Mouse (Mus musculus): ENCODE data around the gene Spink4.
A peak's percentile ranks its signal among the peaks of the same experiment; 100 is the strongest.

The Spink4 gene

DNA sequence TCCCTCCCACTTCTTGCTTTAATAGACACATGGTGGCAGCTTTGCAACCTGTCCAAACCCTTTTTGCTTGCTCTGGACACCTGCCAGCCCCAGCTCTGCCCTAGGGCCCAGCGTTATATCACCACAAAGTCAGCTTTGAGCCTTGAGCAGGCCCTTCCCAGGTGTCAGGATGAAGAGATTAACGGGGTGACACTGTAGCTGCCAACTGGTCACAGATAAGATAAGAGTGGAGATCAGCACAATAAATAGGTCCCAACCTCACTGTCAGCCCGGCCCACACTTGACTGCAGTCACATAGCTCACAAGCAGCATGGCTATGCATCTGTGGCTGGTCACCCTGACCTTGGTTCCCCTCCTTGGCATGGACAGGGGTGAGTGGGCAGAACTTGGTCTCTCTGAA lies at the start of gene Spink4:
TSS of gene Spink4 (plus strand) at position 268 of the 400 bp plus-strand sequence.
- DNase-seq (ENCODE audit: low read depth): no peak

DNA sequence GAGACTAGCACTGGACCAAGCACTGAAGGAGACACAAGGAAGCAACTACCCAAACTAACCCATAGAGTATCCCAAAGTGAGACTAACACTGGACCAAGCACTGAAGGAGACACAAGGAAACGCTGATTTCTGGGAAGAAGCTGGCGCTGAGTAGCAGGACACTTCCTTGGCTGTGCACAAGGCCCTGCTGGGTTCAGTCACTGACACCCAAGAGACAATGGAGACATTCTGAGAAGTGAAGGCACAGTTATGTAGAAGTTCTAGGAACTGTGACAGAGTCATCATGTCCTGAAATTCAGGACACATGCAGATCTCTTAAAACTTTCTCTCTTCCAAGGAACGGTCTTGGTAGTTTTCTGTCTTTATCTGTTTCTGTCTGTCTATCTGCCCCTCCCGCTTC lies 49.6 kb upstream of the Spink4 start:
- DNase-seq (ENCODE audit: low read depth): no peak

DNA sequence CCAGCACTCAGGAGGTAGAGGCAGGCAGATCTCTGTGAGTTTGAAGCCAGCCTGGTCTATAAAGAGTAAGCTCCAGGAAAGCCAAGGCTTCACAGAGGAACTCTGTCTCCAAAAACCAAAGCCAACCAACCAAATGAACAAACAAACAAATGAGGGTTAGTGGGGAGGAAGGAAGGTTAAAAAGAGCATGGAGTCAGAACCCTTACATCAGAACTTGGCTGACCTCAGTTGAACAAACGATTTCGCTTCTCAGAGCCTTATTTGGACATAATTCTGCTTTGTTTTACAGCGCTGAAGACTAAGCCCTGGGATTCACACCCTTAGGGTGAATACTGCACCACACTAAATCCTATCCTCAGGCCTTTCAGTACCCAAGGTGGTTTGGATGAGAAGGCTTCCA lies 47.7 kb upstream of the Spink4 start:
- no peak for DNase-seq (ENCODE audit: low read depth)

DNA sequence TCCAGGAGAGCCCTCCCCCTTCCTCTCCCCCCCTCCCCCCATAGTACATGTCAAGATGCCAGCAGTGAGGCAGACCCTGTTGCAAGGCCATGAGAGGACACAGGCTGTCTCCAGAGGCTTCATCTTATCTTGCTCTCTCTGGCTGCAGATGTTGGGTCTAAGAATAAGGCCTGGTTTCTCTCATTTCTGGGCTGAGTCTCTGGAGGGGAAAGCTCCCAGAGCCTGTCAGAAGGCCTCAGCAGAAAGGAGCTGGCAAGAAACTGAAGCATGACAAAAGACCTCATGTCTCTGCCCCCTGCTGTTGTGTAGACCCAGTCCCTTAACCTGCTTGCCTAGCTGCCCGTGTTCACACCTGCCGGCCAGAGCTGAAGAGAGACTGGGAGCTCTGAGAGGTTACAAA lies 46.5 kb upstream of the Spink4 start:
- no peak for DNase-seq (ENCODE audit: low read depth)

DNA sequence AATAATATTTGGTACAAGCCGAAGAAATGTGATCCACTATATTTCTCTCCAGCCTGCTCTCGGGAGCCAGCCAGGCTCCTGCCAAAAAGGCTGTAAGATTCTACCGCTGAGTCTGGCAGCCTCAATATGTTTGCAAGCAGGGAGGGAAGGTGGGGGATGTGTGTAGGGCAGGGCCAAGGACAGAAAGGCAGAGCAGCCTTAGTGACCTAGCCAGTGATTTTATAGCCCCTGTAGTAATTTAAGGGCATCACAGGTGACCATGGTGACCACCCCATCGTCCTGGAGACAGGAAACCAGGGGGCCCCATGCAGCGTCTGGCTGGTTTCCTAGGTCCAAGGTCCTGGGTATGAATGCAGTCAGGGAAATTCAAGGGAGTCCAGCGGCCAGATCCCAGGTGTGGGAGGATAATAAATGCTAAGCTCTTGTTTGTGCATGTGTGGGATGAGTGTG lies 45.7 kb upstream of the Spink4 start:
- DNase-seq (ENCODE audit: low read depth): no peak

DNA sequence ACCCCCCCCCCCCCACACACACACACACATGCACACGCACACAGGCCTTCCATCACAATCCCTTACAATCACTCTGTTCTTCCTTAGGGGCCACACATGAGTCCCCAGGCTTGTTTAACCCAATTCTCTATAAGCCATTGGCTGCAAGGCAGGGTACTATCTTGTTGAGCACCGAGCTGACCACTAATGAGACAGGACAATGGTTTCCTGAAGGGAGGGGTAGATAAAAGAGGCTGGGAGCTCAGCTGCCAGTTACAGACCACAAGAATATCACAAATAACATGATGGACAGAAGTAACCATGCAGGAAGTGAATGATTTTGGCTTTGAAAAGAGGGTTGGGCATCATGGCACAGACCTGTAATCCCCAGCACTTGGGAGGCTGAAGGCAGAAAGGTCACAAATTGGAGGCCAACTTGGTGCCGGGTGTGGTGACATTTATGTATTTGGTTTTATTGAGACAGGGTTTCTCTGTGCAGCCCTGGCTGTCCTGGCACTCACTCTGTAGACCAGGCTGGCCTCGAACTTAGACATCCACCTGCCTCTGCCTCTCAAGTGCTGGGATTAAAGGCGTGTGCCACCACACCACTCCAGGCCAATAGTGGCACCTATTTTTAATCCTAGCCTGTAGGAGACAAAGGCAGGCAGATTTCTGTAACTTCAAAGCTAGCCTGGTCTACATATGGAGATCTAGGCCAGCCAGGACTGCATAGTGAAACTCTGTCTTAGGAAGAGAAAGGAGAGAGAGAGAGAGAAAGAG lies 44.9 kb upstream of the Spink4 start:
- DNase-seq (ENCODE audit: low read depth): peak; percentile 33

DNA sequence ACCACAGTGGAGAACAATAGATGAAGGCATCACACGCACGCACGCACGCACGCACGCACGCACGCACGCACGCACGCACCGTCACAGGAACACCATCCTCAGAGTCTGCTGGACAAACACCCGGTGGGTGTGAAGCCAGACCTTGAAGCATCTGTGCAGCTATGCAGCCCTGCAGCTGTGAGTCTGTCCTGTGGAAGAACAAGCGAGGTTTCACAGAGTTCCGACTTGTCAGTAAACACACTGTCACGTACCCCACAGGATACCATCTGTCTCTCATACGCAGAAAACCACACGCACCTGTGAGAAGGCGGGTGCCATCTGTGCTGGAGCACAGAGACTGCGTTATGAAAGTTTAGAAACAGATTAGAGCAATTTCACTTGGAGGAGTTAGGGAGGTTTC lies 44.0 kb upstream of the Spink4 start:
- peak; percentile 91 for DNase-seq (ENCODE audit: low read depth)

DNA sequence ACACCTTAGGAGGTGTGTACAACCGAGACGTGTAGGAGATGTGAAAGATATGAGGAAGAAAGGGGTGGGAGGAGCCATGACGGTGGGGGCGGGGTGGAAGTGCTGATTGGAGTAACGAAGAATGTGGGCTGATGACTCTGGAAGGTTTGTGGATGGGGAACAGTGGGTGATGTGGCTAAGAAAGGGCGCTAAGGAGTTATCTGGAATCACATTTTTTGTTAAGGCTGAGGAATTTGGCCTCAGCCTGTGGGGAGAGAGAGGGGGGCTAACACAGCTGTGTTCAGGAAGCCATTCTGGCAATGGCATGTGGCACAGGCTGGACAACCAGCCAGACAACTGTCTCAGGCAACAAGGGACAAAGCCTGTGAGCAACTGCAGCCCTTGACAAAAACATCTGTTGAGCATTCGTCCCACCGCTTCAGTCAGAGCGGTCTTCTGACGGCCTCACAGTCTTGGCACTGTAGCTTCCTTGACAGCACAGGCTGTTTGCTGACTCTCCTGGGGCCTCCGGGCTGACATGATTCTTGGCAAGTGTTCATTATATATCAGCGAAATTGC lies 43.0 kb upstream of the Spink4 start:
- peak; percentile 92 for DNase-seq (ENCODE audit: low read depth)

DNA sequence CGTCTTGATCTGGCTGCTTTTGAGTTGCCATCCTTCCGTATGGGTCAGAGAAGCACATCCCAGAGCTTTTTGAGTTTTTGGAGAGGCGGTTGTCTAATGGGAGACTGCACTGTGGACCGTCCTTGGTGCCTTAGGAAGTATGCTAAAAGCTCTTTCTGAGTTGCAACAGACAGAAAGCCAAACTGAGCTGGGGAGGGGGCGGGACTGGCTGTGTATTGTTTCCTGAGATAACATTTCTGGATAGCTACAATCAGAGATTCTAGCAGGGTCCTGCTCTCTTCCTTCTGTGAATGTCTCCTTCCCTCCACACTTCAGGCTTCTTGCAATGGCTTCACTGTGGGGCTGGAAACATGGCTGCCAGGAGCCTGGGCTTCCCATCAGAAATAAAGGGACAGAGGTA lies 42.3 kb upstream of the Spink4 start:
- DNase-seq (ENCODE audit: low read depth): no peak

DNA sequence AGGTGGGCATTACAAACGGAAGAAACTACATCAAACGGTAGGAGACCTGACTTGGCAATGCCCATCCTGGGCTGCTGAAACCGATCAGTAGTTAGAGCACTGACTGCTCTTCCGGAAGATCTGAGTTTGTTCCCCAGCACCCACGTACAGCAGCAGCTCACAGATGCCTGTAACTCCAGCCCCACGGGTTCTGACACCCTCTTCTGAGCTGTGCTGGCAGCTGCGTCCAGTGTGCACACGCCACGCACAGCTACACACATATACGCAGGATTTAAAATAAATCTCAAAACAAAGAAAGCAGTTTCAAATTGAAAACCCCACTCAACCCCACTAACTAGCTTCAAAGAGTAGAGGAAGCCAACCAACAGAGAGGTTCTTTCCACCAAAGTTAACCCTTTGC lies 36.7 kb upstream of the Spink4 start:
- DNase-seq (ENCODE audit: low read depth): peak; percentile 59

DNA sequence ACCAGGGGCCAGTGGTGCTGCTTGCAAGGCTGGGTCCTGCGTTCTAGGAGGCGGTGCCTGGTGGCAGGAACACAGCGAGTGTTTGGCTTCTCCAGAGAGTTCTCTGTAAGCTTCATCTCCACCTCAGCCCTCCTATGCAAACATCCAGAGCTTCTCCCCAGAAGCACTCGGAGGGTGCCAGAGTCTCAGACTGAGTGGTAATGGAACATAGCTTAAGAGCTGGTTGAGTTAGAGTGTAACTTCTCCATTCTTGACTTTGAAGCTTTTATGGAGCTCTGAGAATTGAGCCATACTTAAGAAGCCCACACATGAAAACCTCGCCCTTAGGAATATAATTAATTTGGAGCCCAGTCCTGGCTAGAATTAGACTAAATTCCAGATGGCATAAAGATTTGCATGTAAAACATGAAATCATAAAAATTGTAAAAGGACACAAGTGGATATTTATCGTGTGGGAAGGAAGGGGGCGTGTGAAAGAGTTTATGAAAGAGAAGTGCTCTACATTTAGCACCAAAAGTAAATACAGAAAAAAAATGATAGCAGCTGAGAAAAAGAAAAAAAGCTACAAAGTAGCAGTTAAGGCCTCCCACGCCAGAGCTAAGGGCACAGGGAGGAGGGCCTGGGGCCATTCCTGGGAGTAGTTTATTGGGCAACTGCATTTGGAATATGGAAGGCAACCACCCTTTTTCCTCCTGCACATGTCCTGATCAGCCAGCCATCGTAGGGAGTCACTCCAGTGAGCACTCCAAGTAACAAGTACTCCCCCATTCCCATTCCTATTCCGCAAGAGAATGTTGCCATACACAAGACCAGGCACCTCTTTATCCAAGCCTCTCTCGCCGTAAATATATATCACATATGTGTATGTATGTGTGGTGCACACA lies 35.3 kb upstream of the Spink4 start:
- no peak for DNase-seq (ENCODE audit: low read depth)

DNA sequence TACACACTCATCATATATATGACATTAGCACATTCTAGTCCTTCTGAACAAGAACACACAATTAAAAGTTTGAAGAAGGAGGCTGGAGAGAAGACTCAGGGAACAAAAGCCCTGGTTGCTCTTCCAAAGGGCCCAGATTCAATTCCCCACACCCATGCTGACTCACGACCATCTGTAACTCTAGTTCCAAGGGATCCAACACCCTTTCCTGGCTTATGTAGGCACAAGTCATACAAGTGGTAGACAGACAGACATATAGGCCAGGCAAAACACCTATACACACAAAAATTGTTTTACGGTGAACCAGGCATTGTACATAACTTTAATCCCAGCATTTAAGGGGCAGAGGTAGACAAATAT lies 34.7 kb upstream of the Spink4 start:
- no peak for DNase-seq (ENCODE audit: low read depth)

DNA sequence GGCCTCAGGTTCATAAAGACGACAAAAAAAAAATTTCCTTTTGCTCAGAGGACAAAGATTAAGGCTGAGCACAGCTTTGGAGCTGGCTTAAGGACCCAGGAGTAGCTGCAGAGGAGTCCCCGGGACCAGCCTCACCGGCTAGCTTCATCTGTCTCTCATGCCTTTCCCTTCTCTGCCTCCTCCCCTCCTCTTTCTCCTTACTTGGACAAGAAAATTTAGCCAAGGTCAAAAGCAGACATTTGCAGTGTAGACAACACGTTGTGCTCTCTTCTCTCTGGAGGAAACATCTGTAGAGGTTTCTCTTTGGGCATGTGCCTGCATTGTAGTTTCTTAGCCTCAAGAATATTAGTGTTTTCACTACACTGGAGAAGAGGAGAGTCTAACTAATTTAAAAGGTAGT lies 34.0 kb upstream of the Spink4 start:
- no peak for DNase-seq (ENCODE audit: low read depth)

DNA sequence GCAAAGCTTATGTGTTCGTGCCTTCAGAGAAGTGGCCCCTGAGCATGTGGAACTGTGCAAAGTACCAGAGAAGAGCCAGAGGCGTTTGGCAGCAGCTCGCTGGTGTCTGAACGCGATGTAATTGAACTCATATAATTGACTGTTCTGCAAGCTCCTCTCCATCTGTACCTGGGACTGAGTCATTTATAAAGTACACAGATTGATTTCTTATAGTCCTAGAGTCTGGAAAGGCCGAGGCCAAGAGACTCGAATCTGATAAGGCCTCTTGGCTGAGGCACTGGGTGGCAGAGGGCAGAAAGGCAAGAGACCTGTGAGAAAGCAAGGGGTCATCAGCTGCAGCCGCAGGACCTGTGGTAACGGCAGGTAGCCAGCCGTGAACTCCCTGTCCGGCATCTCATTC lies 31.0 kb upstream of the Spink4 start:
- DNase-seq (ENCODE audit: low read depth): no peak

DNA sequence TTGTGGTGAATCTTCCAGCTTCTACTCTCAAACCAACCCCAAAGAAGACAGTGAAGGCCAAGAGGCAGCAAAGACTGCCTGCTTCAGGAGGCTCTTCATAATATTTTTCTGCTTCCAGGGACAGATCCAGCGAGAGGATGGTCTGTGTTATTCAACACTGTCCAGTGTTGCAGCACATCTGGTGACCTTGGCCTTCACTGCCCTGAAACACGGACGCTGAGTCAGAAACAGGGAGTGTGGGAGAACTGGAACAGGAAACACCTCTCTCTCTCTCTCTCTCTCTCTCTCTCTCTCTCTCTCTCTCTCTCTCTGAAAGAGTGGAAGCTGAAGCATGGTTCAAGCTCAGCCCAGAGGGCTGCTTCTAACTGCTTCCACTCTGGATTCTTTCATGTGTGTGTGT lies 30.6 kb upstream of the Spink4 start:
- no peak for DNase-seq (ENCODE audit: low read depth)

DNA sequence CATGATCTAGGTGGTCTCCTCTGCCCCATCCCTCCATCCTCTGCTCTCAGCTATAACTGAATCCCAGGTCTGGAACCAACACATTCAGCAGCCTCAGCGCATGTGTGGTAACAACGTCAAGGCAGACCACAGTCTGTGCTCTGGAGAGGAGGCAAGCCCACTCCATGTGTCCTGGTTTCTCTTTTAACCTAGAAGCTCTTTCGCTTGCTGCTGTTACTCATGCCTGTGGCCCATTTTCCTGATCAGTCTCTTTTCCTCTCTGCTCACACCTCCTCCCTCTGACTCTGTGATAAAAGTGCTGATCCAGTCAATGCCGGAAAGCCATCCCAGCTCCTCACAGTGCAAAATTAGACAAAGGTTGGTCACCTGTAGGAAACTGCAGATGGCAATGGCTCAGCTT lies 29.9 kb upstream of the Spink4 start:
- no peak for DNase-seq (ENCODE audit: low read depth)

DNA sequence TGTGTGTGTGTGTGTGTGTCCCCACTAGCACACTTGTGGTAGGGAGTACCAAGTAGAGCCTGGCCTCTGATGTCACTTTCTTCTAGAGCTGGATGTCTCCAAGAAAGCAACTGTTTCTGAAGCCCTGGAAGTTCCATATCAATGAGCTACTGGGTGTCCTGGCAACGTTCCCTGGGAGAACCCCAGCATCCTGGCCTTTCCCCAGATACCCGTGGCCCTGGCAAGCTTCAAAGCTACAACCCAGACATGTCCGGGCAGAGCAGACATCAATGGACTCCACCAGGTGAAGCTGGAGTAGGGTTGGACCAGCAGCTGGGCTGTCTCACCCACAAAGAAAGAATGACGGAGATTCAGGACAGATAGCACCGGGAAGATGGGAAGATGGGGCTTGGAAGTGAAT lies 28.6 kb upstream of the Spink4 start:
- DNase-seq (ENCODE audit: low read depth): no peak

DNA sequence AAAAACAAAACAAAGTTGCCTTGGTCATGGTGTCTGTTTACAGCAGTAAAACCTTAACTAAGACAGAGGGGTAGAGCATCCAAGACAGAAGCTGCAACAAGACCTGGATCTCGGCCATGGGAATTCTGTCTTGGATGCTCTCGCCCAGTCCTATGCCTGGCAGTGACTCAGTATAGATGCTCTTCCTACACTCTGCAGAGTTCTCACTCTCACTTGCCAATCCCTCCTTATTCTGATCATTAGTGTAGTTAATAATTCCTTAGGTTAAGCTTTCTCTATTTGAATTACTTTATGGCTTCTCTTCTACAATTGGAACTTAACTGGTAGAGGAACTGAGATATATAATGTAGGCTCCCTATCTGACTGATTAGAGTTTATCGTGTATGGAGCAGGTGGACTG lies 24.7 kb upstream of the Spink4 start:
- no peak for DNase-seq (ENCODE audit: low read depth)

DNA sequence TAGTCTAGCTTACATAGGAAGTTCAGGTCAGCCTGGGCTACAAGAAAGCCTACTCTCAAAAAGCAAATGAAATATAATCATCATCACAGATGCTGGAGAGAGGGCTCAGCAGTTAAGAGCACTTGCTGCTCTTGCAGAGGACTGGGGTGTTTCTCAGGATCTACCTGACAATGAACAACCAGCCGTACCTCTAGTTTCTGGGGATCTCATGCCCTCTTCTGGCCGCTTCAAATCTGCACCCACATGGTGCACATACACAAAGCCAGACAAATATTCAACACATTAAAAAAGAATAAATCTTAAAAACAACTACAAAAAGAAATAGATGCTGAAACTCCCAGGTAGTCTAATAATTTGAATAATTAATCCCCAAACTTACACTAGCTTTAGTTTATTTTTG lies 24.2 kb upstream of the Spink4 start:
- no peak for DNase-seq (ENCODE audit: low read depth)

DNA sequence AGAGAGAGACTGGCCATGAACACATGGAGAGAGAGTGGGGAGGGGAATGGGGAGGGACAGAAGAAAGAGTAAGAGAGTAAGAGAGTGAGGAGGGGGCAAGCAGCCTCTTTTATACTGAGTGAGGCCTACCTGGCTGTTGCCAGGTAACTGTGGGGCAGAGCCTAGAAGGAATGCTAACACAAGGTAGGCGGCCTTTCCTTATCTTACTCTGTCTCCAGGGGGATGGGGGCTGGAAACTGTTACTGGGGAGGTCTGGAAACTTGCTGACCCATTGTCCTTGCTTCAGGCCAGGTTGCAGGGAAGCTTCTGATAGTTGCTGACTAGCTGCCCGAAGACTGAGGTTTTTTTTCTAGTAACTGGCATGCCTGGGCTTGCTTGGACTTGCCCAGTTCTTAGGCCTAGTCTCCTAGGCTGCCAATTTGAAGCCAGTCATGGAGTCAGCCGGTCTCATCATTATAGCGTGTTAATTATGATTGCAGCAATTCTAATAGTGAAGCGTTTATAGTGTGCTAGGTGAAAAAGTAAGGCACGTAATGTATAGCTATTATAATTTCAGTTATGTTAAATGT lies 21.3 kb upstream of the Spink4 start:
- no peak for DNase-seq (ENCODE audit: low read depth)

DNA sequence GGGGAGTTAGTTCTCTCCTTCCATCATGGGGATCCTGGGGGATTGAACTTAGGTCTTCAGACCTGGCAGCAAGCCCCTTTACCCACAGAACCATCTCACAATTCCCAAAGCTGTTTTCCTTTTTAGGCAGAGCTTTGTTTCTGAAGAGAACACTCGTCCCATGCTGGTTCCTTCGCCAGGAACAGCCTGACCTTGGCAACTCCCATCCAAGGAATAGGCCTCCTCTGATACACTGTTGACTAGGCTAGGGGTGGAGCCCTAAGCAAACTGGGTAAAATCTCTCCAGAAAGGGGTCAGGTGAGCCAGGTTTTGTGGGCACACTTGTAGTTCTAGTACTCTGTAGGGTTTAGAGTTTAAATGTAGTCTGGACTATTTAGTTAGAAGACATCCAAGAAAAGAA lies 20.6 kb upstream of the Spink4 start:
- no peak for DNase-seq (ENCODE audit: low read depth)

DNA sequence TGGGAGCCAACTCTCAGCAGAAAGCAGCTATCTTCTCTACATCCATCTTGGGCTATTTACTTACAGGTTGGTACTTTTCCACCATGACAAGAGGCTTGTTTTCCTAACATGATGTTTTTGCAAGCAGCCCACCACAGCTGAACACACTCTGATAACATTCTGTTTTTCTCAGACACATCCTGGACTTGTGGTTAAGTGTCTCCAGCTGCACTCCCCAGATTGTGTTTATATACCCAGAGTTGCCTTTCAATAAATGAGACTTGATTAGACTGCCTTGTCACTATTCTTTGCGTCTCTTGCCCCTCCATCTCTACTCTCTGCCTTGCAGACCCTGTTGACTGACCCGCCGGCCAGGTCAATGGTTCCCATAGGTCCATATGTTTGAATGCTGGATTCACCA lies 19.8 kb upstream of the Spink4 start:
- DNase-seq (ENCODE audit: low read depth): no peak

DNA sequence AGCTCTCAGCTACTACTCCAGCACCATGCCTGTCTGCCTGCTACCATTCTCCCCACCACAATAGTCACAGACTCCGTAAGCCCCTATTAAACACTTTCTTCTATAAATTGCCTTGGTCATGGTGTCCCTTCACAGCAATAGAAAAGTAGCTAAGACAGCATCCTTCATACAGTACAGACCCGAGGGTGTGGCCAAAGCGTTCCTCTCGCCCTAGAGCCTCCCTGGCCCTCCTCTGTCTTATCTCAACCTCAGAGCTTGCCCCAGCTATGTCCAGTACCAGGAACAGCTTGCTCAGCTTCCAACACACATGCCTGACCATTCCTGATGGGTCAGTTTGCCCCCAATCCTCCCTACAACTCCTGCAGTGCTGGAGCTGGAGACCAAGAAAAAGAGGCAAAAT lies 19.2 kb upstream of the Spink4 start:
- no peak for DNase-seq (ENCODE audit: low read depth)

Data from induced T-regulatory cell, adult 2 months (primary cell).